Mouse (Mus musculus) macrophage (primary cell): ENCODE data around the gene Slc39a13. TPM values are rescaled to one million over a fixed set of nuclear protein-coding genes. Genes with fewer than 3 reads are reported as not detected.
A peak's percentile ranks its signal among the peaks of the same experiment; 100 is the strongest.

Experiments used
- H3K27ac ChIP-seq: fragments of 350-480 bp; formaldehyde crosslinking; 2 replicates; pipeline ENCODE4 v1.9.0; 2021
- H3K36me3 ChIP-seq: fragments of 350-480 bp; formaldehyde crosslinking; 2 replicates; pipeline ENCODE4 v1.9.0; 2021; ENCODE audit errors: inconsistent target
- H3K4me3 ChIP-seq: fragments of 350-480 bp; formaldehyde crosslinking; 2 replicates; pipeline ENCODE4 v1.9.0; 2021; ENCODE audit errors: inconsistent target
- H3K79me2 ChIP-seq: fragments of 350-480 bp; formaldehyde crosslinking; 2 replicates; pipeline ENCODE4 v1.9.0; 2021; ENCODE audit errors: inconsistent target
- WGBS: methylation state at CpG from one replicate; pipeline ENCODE4 v1.1.7; 2026; ENCODE audit warnings: inconsistent platforms; ENCODE audit not compliant: missing documents; 5-methylcytosine and 5-hydroxymethylcytosine counted together
- polyA plus RNA-seq: library from polyadenylated mRNA; stranded (reverse); fragments of 250-400 nt; gene quantifications from 3 replicates; pipeline ENCODE4 v1.2.4, GENCODE M21; 2018; ENCODE audit warnings: inconsistent platforms

Slc39a13 gene
- polyA plus RNA-seq, 1 experiment from 2014 or later: 19.8 TPM

GRCm38 (mm10) chr2:91083366-91083940 lies 13.2 kb upstream of the Slc39a13 start:
- 0% methylated on average over 1 of the region's 1 CpGs for WGBS
- Histone ChIP-seq H3K27ac (peak overlapping the region; percentile 100), H3K79me2 (peaks cover 84% of the 10 kb centered on the region), H3K36me3 (0 out of 2 replicates have a peak, but pooled peaks cover 3% of the 10 kb centered on the region), H3K4me3 (peak overlapping the region; percentile 32)

DNA sequence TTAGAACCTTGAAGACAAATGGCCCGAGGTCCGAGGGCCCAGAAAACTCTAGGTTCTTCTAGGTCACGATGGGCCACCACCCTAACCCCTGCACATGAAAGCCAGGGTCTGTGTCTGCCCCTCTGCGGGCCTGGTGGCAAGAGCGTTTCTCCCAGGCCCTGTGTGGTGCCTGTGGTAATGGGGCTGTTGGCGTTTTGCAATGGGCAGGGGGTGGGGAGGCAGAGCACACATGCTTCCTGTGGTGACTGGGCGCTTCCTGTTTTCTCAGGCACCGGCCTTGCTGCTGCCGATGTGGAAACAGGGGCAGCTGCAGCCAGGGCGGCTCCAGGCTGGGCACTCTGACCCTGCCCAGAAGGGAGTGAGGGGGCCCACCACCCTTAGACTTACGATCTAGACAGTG lies 12.6 kb upstream of the Slc39a13 start:
- H3K27ac ChIP-seq: peak overlapping the region; percentile 100
- peak overlapping the region; percentile 32 for H3K4me3 ChIP-seq
- 0% methylated on average over 11 of the region's 11 CpGs for WGBS
- H3K79me2 ChIP-seq: peaks cover 78% of the 10 kb centered on the region
- H3K36me3 ChIP-seq: 0 out of 2 replicates have a peak, but pooled peaks cover 3% of the 10 kb centered on the region

DNA sequence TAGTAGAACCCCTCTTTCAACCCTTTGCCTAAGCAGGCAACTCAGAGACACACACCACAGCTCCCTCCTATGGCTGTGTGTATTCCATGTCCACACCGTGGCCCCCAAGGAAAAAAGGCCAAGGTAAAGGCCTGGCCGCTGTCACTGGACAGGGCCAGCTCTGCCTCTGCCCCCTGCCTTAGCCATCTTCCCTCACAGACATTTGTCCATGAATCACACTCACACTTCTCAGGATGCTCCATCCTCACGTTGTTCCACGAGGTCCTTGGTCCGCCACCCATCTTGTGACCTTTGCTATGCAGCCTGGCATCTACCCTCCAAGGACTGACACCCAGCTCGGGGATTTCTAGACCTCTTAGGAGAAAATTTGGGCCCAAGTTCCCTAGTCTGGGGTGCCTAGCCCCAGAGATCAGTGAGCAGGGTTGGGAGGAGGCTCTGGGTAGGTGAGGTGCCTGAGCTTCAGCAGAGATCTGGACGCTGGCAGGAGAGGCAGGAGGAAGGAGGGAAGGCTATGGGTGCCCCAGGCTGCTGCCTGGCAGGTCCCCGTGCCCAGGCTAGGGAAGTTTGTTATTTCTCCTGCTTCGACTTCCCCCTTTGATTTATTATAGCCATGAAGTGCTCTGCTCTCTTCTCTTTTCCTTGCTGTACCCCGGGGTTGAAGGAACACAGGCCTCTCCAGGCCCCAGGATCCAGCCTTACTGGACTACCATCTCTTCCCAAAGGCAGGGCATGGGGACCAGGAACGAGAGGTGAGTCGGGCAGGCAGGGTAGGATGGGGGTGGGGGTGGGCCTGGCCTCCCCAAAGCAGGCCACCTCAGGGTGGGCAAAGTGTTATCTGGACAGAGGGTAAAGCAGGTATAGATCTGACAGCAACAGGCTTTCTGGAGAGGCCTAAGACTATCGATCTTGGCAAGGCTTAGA lies 11.8 kb upstream of the Slc39a13 start, which contains the start of gene Spi1:
TSS of gene Spi1 (plus strand) at position 616 of the 921 bp plus-strand sequence.
- peak within 1 kb of the TSS; percentile 32 for H3K4me3 ChIP-seq
- H3K36me3 ChIP-seq: 0 out of 2 replicates have a peak, but pooled peaks cover 3% of the 10 kb centered on the region
- WGBS: 18% methylated on average over 13 of the region's 13 CpGs
- peaks cover 70% of the 10 kb centered on the region for H3K79me2 ChIP-seq
- H3K27ac ChIP-seq: peak within 1 kb of the TSS; percentile 100

DNA sequence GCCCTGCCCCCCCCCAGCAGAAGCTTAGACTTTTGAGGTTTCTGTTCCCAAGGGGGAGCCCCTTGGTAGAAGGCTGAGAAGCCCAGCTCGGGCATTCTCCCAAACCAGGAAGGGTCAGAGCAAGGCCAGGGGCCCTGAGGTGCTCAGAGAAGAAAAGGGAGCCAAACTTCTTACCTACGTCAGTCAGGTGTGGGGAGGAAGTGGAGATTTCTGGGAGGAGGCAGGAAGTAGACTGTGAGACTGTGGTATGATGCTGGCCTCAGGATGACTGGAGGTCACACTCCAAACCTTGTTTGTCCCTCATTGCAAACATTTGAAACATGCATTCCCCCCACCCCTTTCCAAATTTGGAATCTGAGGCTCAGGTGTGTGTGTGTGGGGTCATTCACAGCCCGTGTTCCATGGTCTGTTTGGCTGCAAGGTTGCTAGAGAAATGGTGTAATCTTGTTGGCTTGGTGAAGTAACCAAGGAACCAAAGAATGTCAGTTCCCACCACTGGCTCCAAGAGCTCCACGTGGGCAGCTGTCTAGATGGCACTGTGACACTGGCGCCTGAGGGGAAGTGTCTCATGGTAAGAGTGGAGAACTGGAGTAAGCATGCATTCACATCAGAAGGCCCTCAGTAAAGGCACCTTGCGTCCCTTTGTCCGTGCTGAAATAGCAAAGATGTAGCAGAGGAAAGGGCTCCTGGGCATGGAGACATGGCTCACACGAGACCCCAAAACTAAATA lies 10.7 kb upstream of the Slc39a13 start:
- H3K36me3 ChIP-seq: 0 out of 2 replicates have a peak, but pooled peaks cover 3% of the 10 kb centered on the region
- H3K4me3 ChIP-seq: no peak overlapping the region
- H3K27ac ChIP-seq: peak overlapping the region; percentile 100
- 10% methylated on average over 8 of the region's 8 CpGs for WGBS
- peaks cover 59% of the 10 kb centered on the region for H3K79me2 ChIP-seq

- 53% methylated on average over 5 of the region's 5 CpGs for WGBS
- no peak overlapping the region for H3K27ac ChIP-seq
- H3K4me3 ChIP-seq: no peak overlapping the region
- H3K79me2 ChIP-seq: peaks cover 46% of the 10 kb centered on the region; the same call in 1 of the 2 replicates
- no peaks in the 10 kb centered on the region for H3K36me3 ChIP-seq
Observed at GRCm38 (mm10) chr2:91079026-91079384, 8.8 kb upstream of the Slc39a13 start.

GRCm38 (mm10) chr2:91078314-91079025 lies 8.3 kb upstream of the Slc39a13 start:
- H3K4me3 ChIP-seq: no peak overlapping the region
- peaks cover 41% of the 10 kb centered on the region; the same call in 1 of the 2 replicates for H3K79me2 ChIP-seq
- no peak overlapping the region for H3K27ac ChIP-seq
- WGBS: 22% methylated on average over 11 of the region's 36 CpGs
- H3K36me3 ChIP-seq: no peaks in the 10 kb centered on the region

GRCm38 (mm10) chr2:91077957-91078313 lies 7.7 kb upstream of the Slc39a13 start:
- 75% methylated on average over 12 of the region's 12 CpGs for WGBS
- Histone ChIP-seq H3K36me3 (no peaks in the 10 kb centered on the region), H3K4me3 (no peak overlapping the region), H3K27ac (no peak overlapping the region), H3K79me2 (peaks cover 36% of the 10 kb centered on the region; the same call in 1 of the 2 replicates)

- Histone ChIP-seq H3K27ac (peak overlapping the region; percentile 86), H3K4me3 (no peak overlapping the region), H3K36me3 (no peaks in the 10 kb centered on the region), H3K79me2 (peaks cover 17% of the 10 kb centered on the region; the same call in 1 of the 2 replicates)
- WGBS: 55% methylated on average over 1 of the region's 1 CpGs
Observed at GRCm38 (mm10) chr2:91072092-91072491, 1.9 kb upstream of the Slc39a13 start.

- Histone ChIP-seq H3K27ac (peak overlapping the region; percentile 86), H3K79me2 (peaks cover 17% of the 10 kb centered on the region; the same call in 1 of the 2 replicates), H3K4me3 (no peak overlapping the region), H3K36me3 (no peaks in the 10 kb centered on the region)
- WGBS: 92% methylated on average over 10 of the region's 10 CpGs
Observed at GRCm38 (mm10) chr2:91071059-91071458, 842 bp upstream of the Slc39a13 start.

DNA sequence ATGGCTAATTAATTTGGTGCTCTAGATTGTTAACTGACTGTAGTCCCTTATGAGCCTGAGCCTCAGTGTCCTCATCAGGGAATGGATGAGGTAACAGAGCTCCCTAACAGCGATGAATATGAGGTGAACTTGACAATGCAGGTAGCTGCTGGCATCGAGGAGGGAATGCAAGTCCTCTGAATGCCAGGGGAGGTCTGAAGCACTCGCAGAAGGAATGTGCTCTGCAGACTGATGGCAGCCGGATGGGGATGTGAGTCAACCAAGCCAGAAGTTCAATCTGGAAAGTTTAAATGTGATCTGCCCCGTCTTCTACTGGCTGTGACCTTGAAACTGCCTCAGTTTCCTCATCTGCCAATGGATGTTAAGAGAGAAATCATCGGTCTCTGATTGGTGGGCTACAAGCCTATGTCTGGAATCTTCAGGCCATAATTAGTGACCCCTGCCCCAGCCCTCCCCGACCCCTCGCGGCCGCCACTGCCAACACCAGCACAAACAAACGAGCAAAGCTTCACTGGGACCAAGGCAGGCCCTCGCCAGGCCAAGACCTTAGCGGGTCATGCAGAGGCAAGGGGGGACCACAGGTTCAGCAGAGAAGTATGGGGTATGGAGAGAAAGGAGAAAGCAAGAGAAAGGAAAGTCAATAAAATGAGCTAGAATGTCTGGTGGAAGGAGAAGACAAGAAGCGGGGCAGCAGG lies 764 bp downstream of the Slc39a13 start:
- Histone ChIP-seq H3K36me3 (0 out of 2 replicates have a peak, but pooled peaks cover 2% of the 10 kb centered on the region), H3K27ac (peak overlapping the region; percentile 59)
- WGBS: 12% methylated on average over 14 of the region's 14 CpGs

DNA sequence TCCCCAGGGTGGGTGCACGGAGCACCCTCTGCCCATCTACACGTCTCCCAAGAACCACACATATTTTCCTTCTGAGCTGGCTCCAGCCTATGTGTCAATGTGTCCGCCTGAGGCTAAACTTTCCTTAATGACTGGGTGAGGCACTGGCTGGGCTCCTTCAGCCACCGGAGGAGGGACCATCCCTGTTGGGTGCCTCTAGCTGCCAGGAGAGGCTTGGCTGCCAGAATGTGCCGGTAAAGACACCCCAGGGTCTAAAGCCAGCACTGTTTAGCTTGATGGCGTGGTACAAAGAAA lies 1.4 kb downstream of the Slc39a13 start:
- Histone ChIP-seq H3K27ac (no peak overlapping the region), H3K79me2 (peaks cover 17% of the 10 kb centered on the region; the same call in 1 of the 2 replicates), H3K36me3 (peaks cover 8% of the 10 kb centered on the region; the same call in 1 of the 2 replicates), H3K4me3 (no peak overlapping the region)
- WGBS: 97% methylated on average over 6 of the region's 6 CpGs

More for the DNA sequence above, 764 bp downstream of the Slc39a13 start:
- H3K79me2 ChIP-seq: peaks cover 17% of the 10 kb centered on the region; the same call in 1 of the 2 replicates
- peak overlapping the region; percentile 74 for H3K4me3 ChIP-seq

- no peak overlapping the region for H3K27ac ChIP-seq
- H3K36me3 ChIP-seq: peaks cover 13% of the 10 kb centered on the region; the same call in 1 of the 2 replicates
- H3K4me3 ChIP-seq: no peak overlapping the region
- 96% methylated on average over 10 of the region's 13 CpGs for WGBS
- H3K79me2 ChIP-seq: peaks cover 17% of the 10 kb centered on the region; the same call in 1 of the 2 replicates
Observed at GRCm38 (mm10) chr2:91068162-91068871, 1.9 kb downstream of the Slc39a13 start.

GRCm38 (mm10) chr2:91066455-91066854 lies 3.8 kb downstream of the Slc39a13 start:
- H3K4me3 ChIP-seq: no peak overlapping the region
- WGBS: 100% methylated on average over 2 of the region's 3 CpGs
- H3K27ac ChIP-seq: no peak overlapping the region
- H3K79me2 ChIP-seq: peaks cover 17% of the 10 kb centered on the region; the same call in 1 of the 2 replicates
- H3K36me3 ChIP-seq: peaks cover 31% of the 10 kb centered on the region; the same call in 1 of the 2 replicates
